Mouse (Mus musculus) layer of hippocampus, adult 11-12 months (tissue): ENCODE measurements around the gene Tmem171.

Source experiments
- DNase-seq: peaks from one replicate; pipeline ENCODE4 v3.0.0; 2022; ENCODE audit warnings: low spot score

Gene Tmem171

GRCm38 (mm10) chr13:98694773-98695314 is at the start of gene Tmem171:
TSS of gene Tmem171 (minus strand) at chr13:98694834.
- DNase-seq: no peak

- no peak for DNase-seq
Measured at GRCm38 (mm10) chr13:98743829-98744228, 49.2 kb upstream of the Tmem171 start.

GRCm38 (mm10) chr13:98743214-98743613 is 48.6 kb upstream of the Tmem171 start:
- no peak for DNase-seq

GRCm38 (mm10) chr13:98738213-98738612 is 43.6 kb upstream of the Tmem171 start:
- DNase-seq: no peak

- no peak for DNase-seq
Measured at GRCm38 (mm10) chr13:98733292-98733691, 38.7 kb upstream of the Tmem171 start.

GRCm38 (mm10) chr13:98729271-98730062 is 34.8 kb upstream of the Tmem171 start:
- DNase-seq: no peak

GRCm38 (mm10) chr13:98726494-98726893 is 31.9 kb upstream of the Tmem171 start:
- peak; percentile 35 for DNase-seq

- no peak for DNase-seq
Measured at GRCm38 (mm10) chr13:98723430-98723829, 28.8 kb upstream of the Tmem171 start.

GRCm38 (mm10) chr13:98722296-98722695 is 27.7 kb upstream of the Tmem171 start:
- DNase-seq: no peak

- DNase-seq: no peak
Measured at GRCm38 (mm10) chr13:98716176-98716575, 21.5 kb upstream of the Tmem171 start.

GRCm38 (mm10) chr13:98715443-98715990 is 20.9 kb upstream of the Tmem171 start:
- no peak for DNase-seq

- no peak for DNase-seq
Measured at GRCm38 (mm10) chr13:98710655-98711054, 16.0 kb upstream of the Tmem171 start.

- no peak for DNase-seq
Measured at GRCm38 (mm10) chr13:98710236-98710635, 15.6 kb upstream of the Tmem171 start.

GRCm38 (mm10) chr13:98705501-98705900 is 10.9 kb upstream of the Tmem171 start:
- no peak for DNase-seq

- DNase-seq: no peak
Measured at GRCm38 (mm10) chr13:98703786-98704185, 9.2 kb upstream of the Tmem171 start.

- DNase-seq: no peak
Measured at GRCm38 (mm10) chr13:98702361-98702760, 7.7 kb upstream of the Tmem171 start.

GRCm38 (mm10) chr13:98701309-98701675 is 6.7 kb upstream of the Tmem171 start:
- no peak for DNase-seq

- DNase-seq: no peak
Measured at GRCm38 (mm10) chr13:98700661-98701308, 6.2 kb upstream of the Tmem171 start.

- DNase-seq: no peak
Measured at GRCm38 (mm10) chr13:98699982-98700540, 5.4 kb upstream of the Tmem171 start.

GRCm38 (mm10) chr13:98699051-98699744 is 4.6 kb upstream of the Tmem171 start:
- no peak for DNase-seq

GRCm38 (mm10) chr13:98696716-98697115 is 2.1 kb upstream of the Tmem171 start:
- DNase-seq: no peak

GRCm38 (mm10) chr13:98695546-98695945 is 912 bp upstream of the Tmem171 start:
- no peak for DNase-seq
